Mouse (Mus musculus): ENCODE results near the gene Pcdh10. TPM values are rescaled to one million over a fixed set of nuclear protein-coding genes. Genes with fewer than 3 reads are reported as not detected.

Gene Pcdh10
- polyA plus RNA-seq (2014; fragmentation: Illumina TruSeq; extraction: RNeasy Lipid Tissue Mini Kit (QIAGEN cat#74804); ENCODE audit: low read depth, low replicate concordance) = 7.6 TPM

GRCm38 (mm10) chr3:45378145-45378544 is at the start of gene Pcdh10:
Gene Pcdh10, plus strand, starts transcription at chr3:45378398.

All from adrenal gland, adult 10 weeks (tissue).